Mouse (Mus musculus) cerebellum, adult 8-10 months (tissue): ENCODE data around the gene Ldhb.
A peak's percentile ranks its signal among the peaks of the same experiment; 100 is the strongest.
"Not testable (repeated sequence)": the region's sequence is repeated elsewhere in the genome, so short reads cannot be mapped to it uniquely, and the experiment has no call there.

ENCODE experiments used
- DNase-seq: peaks from one replicate; pipeline ENCODE4 v3.0.0; 2022

Ldhb gene

GRCm38 (mm10) chr6:142507785-142508162, at the start of gene Ldhb:
Gene Ldhb, minus strand, starts transcription at chr6:142507957.
- DNase-seq, result peak; percentile 85

- no peak for DNase-seq
Measured at GRCm38 (mm10) chr6:142555988-142556387, 48.2 kb upstream of the Ldhb start.

GRCm38 (mm10) chr6:142551482-142551881, 43.7 kb upstream of the Ldhb start:
- no peak for DNase-seq

GRCm38 (mm10) chr6:142550871-142551270, 43.1 kb upstream of the Ldhb start:
- DNase-seq, result no peak

GRCm38 (mm10) chr6:142548377-142548776, 40.6 kb upstream of the Ldhb start:
- DNase-seq, result no peak

- DNase-seq, result no peak
Measured at GRCm38 (mm10) chr6:142545132-142545531, 37.4 kb upstream of the Ldhb start.

- DNase-seq, result no peak
Measured at GRCm38 (mm10) chr6:142543648-142544047, 35.9 kb upstream of the Ldhb start.

- no peak for DNase-seq
Measured at GRCm38 (mm10) chr6:142542800-142543175, 35.0 kb upstream of the Ldhb start.

GRCm38 (mm10) chr6:142542082-142542799, 34.5 kb upstream of the Ldhb start:
- DNase-seq, result no peak

GRCm38 (mm10) chr6:142540561-142541160, 32.9 kb upstream of the Ldhb start:
- DNase-seq, result no peak

- DNase-seq, result no peak
Measured at GRCm38 (mm10) chr6:142540131-142540530, 32.4 kb upstream of the Ldhb start.

GRCm38 (mm10) chr6:142538503-142538902, 30.7 kb upstream of the Ldhb start:
- DNase-seq, result no peak

- DNase-seq, result no peak
Measured at GRCm38 (mm10) chr6:142533412-142533811, 25.7 kb upstream of the Ldhb start.

- DNase-seq, result no peak
Measured at GRCm38 (mm10) chr6:142532686-142533085, 24.9 kb upstream of the Ldhb start.

- DNase-seq, result no peak
Measured at GRCm38 (mm10) chr6:142532141-142532540, 24.4 kb upstream of the Ldhb start.

GRCm38 (mm10) chr6:142530378-142530777, 22.6 kb upstream of the Ldhb start:
- no peak for DNase-seq

GRCm38 (mm10) chr6:142529680-142530079, 21.9 kb upstream of the Ldhb start:
- DNase-seq, result no peak

GRCm38 (mm10) chr6:142527931-142528562, 20.3 kb upstream of the Ldhb start:
- DNase-seq, result no peak

GRCm38 (mm10) chr6:142524635-142525308, 17.0 kb upstream of the Ldhb start:
- DNase-seq, result peak; percentile 32

- DNase-seq, result no peak
Measured at GRCm38 (mm10) chr6:142521591-142522110, 13.9 kb upstream of the Ldhb start.

GRCm38 (mm10) chr6:142519110-142519509, 11.4 kb upstream of the Ldhb start:
- peak; percentile 28 for DNase-seq

GRCm38 (mm10) chr6:142515379-142515778, 7.6 kb upstream of the Ldhb start:
- DNase-seq, result not testable (repeated sequence)

- peak; percentile 45 for DNase-seq
Measured at GRCm38 (mm10) chr6:142514912-142515311, 7.2 kb upstream of the Ldhb start.
